ENCODE assay signal across 12 mouse cellular contexts in the genomic region with DNA sequence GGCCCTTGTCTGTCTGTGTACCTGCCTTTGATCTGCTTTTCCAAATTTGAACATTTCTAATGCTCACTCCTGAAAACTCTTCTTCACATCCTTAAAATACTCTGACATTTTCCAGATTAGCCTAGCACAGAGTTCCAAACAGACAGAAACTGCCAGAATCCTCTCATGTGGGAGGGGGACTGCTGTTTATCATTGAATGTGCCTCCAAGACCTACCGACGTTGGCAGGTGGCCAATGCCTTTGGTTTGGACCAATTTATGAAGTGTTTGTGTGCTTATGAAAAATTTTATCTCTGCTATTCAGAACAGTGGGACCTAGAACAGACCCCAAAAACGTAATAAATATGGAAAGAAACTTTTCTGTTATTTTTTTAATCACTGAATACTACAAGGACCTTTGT.
DNase-seq lines count a peak whose midpoint lies in the region; ATAC-seq lines count a peak whose summit lies in the region.
"Had no signal": no experiment of that assay in that cellular context is flagged by ENCODE, and none has a peak within 500 bp of the region (broad histone marks: within the 10 kb centered on the region; RNA-seq: fewer than 3 reads in every experiment).

No protein-coding gene starts in this region.

- H3K27ac ChIP-seq in intestine, embryonic 15.5 days, result no peak overlapping the region
- no peak overlapping the region for H3K27ac ChIP-seq in intestine, embryonic 16.5 days (ENCODE audit: low read length)
- 0 out of 2 replicates have a peak overlapping the region, but pooled peaks have one; percentile 15 for H3K27ac ChIP-seq in neural tube, embryonic 15.5 days (replicated peaks)
- H3K27ac ChIP-seq: gastrocnemius, adult 2 months; limb, embryonic 13.5 days had no signal

- WGBS in intestine, embryonic 15.5 days, result 32% methylated on average over 3 of the region's 3 CpGs
- WGBS in intestine, embryonic 16.5 days, result 44% methylated on average over 3 of the region's 3 CpGs
- 64% methylated on average over 3 of the region's 3 CpGs for WGBS in neural tube, embryonic 15.5 days

- DNase-seq in cerebellum, postnatal 10 days, result peak; percentile 47 to 62
- DNase-seq in cerebellum, postnatal 4 days (ENCODE audit: low spot score in 2 of 2), result no peak
- DNase-seq in neural tube, embryonic 10.5 days (ENCODE audit: extremely low spot score, low spot score), result no peak
- DNase-seq in telencephalon, adult 2 months (ENCODE audit: low read depth, low spot score), result peak; percentile 31
- DNase-seq in frontal cortex, postnatal 10 days (ENCODE audit: low spot score in 2 of 2), result no peak
- DNase-seq: gastrocnemius, adult 2 months; lung, postnatal 14 days; spleen, adult 18-20 months had no signal

- H3K9me3 ChIP-seq in intestine, embryonic 15.5 days, result no peaks in the 10 kb centered on the region
- H3K9me3 ChIP-seq in intestine, embryonic 16.5 days (ENCODE audit: control insufficient read depth, low read length), result no peaks in the 10 kb centered on the region
- H3K9me3 ChIP-seq in neural tube, embryonic 15.5 days (replicated peaks), result no peaks in the 10 kb centered on the region
- H3K9me3 ChIP-seq: limb, embryonic 13.5 days had no signal

- H3K36me3 ChIP-seq in intestine, embryonic 15.5 days, result no peaks in the 10 kb centered on the region
- no peaks in the 10 kb centered on the region for H3K36me3 ChIP-seq in intestine, embryonic 16.5 days (ENCODE audit: control insufficient read depth, insufficient read depth, low read length)
- H3K36me3 ChIP-seq in neural tube, embryonic 15.5 days, result no peaks in the 10 kb centered on the region
- H3K36me3 ChIP-seq: limb, embryonic 13.5 days had no signal

- H3K4me1 ChIP-seq in intestine, embryonic 15.5 days (replicated peaks), result peaks cover 7% of the 10 kb centered on the region
- H3K4me1 ChIP-seq in intestine, embryonic 16.5 days (ENCODE audit: control insufficient read depth, insufficient read depth, low read length), result peaks cover 3% of the 10 kb centered on the region; the same call in 1 of the 2 replicates
- peaks cover 24% of the 10 kb centered on the region for H3K4me1 ChIP-seq in neural tube, embryonic 15.5 days

- no peak overlapping the region for H3K4me3 ChIP-seq in intestine, embryonic 15.5 days (replicated peaks)
- H3K4me3 ChIP-seq in intestine, embryonic 16.5 days (ENCODE audit: low read length), result no peak overlapping the region
- no peak overlapping the region for H3K4me3 ChIP-seq in neural tube, embryonic 15.5 days (replicated peaks)
- H3K4me3 ChIP-seq: gastrocnemius, adult 2 months; limb, embryonic 13.5 days had no signal

- ATAC-seq in intestine, embryonic 15.5 days, result peak; percentile 25; the same call in 1 of the 2 replicates
- no peak for ATAC-seq in intestine, embryonic 16.5 days
- ATAC-seq in neural tube, embryonic 15.5 days (ENCODE audit: low FRiP score), result no peak

- no peaks in the 10 kb centered on the region for H3K27me3 ChIP-seq in intestine, embryonic 15.5 days (replicated peaks)
- H3K27me3 ChIP-seq in intestine, embryonic 16.5 days (replicated peaks; ENCODE audit: control insufficient read depth, insufficient read depth, low read length), result no peaks in the 10 kb centered on the region
- no peaks in the 10 kb centered on the region for H3K27me3 ChIP-seq in neural tube, embryonic 15.5 days (replicated peaks)
- H3K27me3 ChIP-seq: limb, embryonic 13.5 days had no signal

- H3K9ac ChIP-seq in intestine, embryonic 15.5 days, result no peak overlapping the region
- H3K9ac ChIP-seq in intestine, embryonic 16.5 days (ENCODE audit: low read depth, low read length), result no peak overlapping the region
- no peak overlapping the region for H3K9ac ChIP-seq in neural tube, embryonic 15.5 days (replicated peaks)
- H3K9ac ChIP-seq: limb, embryonic 13.5 days had no signal

- no peak overlapping the region for H3K4me2 ChIP-seq in intestine, embryonic 15.5 days (replicated peaks)
- no peak overlapping the region for H3K4me2 ChIP-seq in intestine, embryonic 16.5 days (ENCODE audit: low read depth, low read length)
- no peak overlapping the region for H3K4me2 ChIP-seq in neural tube, embryonic 15.5 days
- H3K4me2 ChIP-seq: limb, embryonic 13.5 days had no signal

Comparison
In these comparisons a context has a peak if more than half of its experiments do, and no peak if none do; other contexts are left out.
1. DNase-seq: peak in cerebellum, postnatal 10 days (2 of 2) and telencephalon, adult 2 months (single experiment); none in cerebellum, postnatal 4 days (0 of 2), neural tube, embryonic 10.5 days (single experiment) and frontal cortex, postnatal 10 days (0 of 2).